Mouse (Mus musculus): ENCODE results near the gene Flnb. TPM values are rescaled to one million over a fixed set of nuclear protein-coding genes. Genes with fewer than 3 reads are reported as not detected.

Gene Flnb
- polyA plus RNA-seq, 1 experiment from 2014 or later, result 7.2 TPM

DNA sequence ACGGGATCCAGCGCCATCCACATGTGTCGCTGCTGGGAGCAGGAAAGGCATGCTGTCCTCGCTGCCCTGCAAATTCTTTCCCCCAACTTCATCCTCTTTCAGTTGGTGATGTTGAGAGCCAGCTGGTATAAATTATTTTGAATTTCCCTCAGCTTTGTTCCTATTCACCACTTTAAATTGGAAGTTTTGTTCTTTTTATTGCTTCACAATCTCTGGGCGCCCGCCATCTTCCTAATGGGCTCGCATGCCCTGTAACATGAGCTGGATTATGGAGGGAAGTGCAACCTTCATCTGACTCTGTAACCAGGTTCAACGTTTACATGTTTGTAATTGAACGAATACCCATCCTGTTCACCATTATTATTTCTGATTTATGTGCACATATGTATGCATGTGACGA lies 38.6 kb downstream of the Flnb start:
- no peaks in the 10 kb centered on the region for H3K9me3 ChIP-seq (ENCODE audit: control insufficient read depth)
- 91% methylated on average over 10 of the region's 10 CpGs for WGBS
- H3K27me3 ChIP-seq (replicated peaks; ENCODE audit: control insufficient read depth, insufficient read depth, low read length), result no peaks in the 10 kb centered on the region
- H3K9ac ChIP-seq (ENCODE audit: low read depth, low read length), result no peak overlapping the region
- no peak for TF ChIP-seq CTCF (IDR thresholded peaks at IDR 0.05; ENCODE audit: low read depth)
- peaks cover 11% of the 10 kb centered on the region; the same call in 1 of the 2 replicates for H3K4me1 ChIP-seq (replicated peaks; ENCODE audit: control insufficient read depth, insufficient read depth, low read length)
- no peak overlapping the region for H3K27ac ChIP-seq (ENCODE audit: low read depth, low read length)
- H3K4me2 ChIP-seq (replicated peaks; ENCODE audit: low read depth), result no peak overlapping the region
- H3K36me3 ChIP-seq (ENCODE audit: control insufficient read depth, insufficient read depth), result no peaks in the 10 kb centered on the region; the same call in 1 of the 2 replicates
- ATAC-seq, result no peak
- no peak overlapping the region for H3K4me3 ChIP-seq (ENCODE audit: low read depth, low read length)

GRCm38 (mm10) chr14:7857835-7858234 lies 40.1 kb downstream of the Flnb start:
- H3K4me3 ChIP-seq (ENCODE audit: low read depth, low read length), result no peak overlapping the region
- no peaks in the 10 kb centered on the region for H3K27me3 ChIP-seq (replicated peaks; ENCODE audit: control insufficient read depth, insufficient read depth, low read length)
- H3K4me1 ChIP-seq (replicated peaks; ENCODE audit: control insufficient read depth, insufficient read depth, low read length), result peaks cover 5% of the 10 kb centered on the region; the same call in 1 of the 2 replicates
- 82% methylated on average over 3 of the region's 3 CpGs for WGBS
- TF ChIP-seq CTCF (IDR thresholded peaks at IDR 0.05; ENCODE audit: low read depth), result no peak
- no peak overlapping the region for H3K9ac ChIP-seq (ENCODE audit: low read depth, low read length)
- H3K27ac ChIP-seq (ENCODE audit: low read depth, low read length), result no peak overlapping the region
- ATAC-seq, result no peak
- H3K4me2 ChIP-seq (replicated peaks; ENCODE audit: low read depth), result no peak overlapping the region
- no peaks in the 10 kb centered on the region; the same call in 1 of the 2 replicates for H3K36me3 ChIP-seq (ENCODE audit: control insufficient read depth, insufficient read depth)
- H3K9me3 ChIP-seq (ENCODE audit: control insufficient read depth), result no peaks in the 10 kb centered on the region

GRCm38 (mm10) chr14:7858430-7858829 lies 40.7 kb downstream of the Flnb start:
- Histone ChIP-seq H3K27me3 (replicated peaks; ENCODE audit: control insufficient read depth, insufficient read depth, low read length) (no peaks in the 10 kb centered on the region), H3K36me3 (ENCODE audit: control insufficient read depth, insufficient read depth) (no peaks in the 10 kb centered on the region; the same call in 1 of the 2 replicates), H3K4me3 (ENCODE audit: low read depth, low read length) (no peak overlapping the region), H3K4me1 (replicated peaks; ENCODE audit: control insufficient read depth, insufficient read depth, low read length) (peaks cover 4% of the 10 kb centered on the region), H3K9me3 (ENCODE audit: control insufficient read depth) (no peaks in the 10 kb centered on the region), H3K9ac (ENCODE audit: low read depth, low read length) (no peak overlapping the region), H3K27ac (ENCODE audit: low read depth, low read length) (no peak overlapping the region), H3K4me2 (replicated peaks; ENCODE audit: low read depth) (no peak overlapping the region)
- no peak for TF ChIP-seq CTCF (IDR thresholded peaks at IDR 0.05; ENCODE audit: low read depth)
- no peak for ATAC-seq
- 52% methylated on average over 4 of the region's 4 CpGs for WGBS

DNA sequence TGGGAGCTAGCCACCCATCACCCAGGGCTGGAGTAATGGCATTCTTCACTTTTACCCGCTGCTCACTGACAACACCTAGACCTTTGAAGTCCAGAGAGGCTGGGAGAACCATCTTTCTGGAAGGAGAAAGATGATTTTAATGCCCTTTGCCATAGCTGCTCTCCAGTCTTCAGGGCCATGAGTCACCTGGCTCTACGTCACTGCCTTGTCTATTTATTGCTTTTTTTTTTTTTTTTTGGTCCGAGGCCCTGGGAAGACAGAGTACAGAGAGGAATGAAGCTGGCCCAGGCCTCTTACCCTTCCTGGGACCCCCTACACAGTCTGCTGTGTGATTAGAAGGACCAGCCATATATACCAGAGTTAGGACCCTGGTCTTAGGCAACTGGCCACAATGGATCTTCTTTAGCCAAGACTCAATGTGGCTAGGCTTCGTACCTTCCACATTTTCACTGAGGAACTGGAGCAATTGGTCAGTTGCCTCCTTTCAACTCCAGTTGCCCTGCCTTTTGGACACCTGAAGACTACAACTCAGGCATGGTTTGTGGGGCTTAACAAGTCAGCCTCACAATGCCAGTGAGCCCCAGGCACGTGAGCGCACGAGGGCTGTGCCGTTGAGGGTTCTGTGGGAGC lies 42.9 kb downstream of the Flnb start:
- Histone ChIP-seq H3K4me3 (ENCODE audit: low read depth, low read length) (no peak overlapping the region), H3K4me1 (replicated peaks; ENCODE audit: control insufficient read depth, insufficient read depth, low read length) (peaks cover 2% of the 10 kb centered on the region; the same call in 1 of the 2 replicates), H3K4me2 (replicated peaks; ENCODE audit: low read depth) (no peak overlapping the region), H3K27me3 (replicated peaks; ENCODE audit: control insufficient read depth, insufficient read depth, low read length) (no peaks in the 10 kb centered on the region), H3K9me3 (ENCODE audit: control insufficient read depth) (no peaks in the 10 kb centered on the region), H3K9ac (ENCODE audit: low read depth, low read length) (no peak overlapping the region), H3K36me3 (ENCODE audit: control insufficient read depth, insufficient read depth) (no peaks in the 10 kb centered on the region; the same call in 1 of the 2 replicates), H3K27ac (ENCODE audit: low read depth, low read length) (no peak overlapping the region)
- ATAC-seq, result no peak
- no peak for TF ChIP-seq CTCF (IDR thresholded peaks at IDR 0.05; ENCODE audit: low read depth)
- WGBS, result 84% methylated on average over 8 of the region's 8 CpGs

GRCm38 (mm10) chr14:7861275-7861674 lies 43.5 kb downstream of the Flnb start:
- Histone ChIP-seq H3K27ac (ENCODE audit: low read depth, low read length) (no peak overlapping the region), H3K9me3 (ENCODE audit: control insufficient read depth) (no peaks in the 10 kb centered on the region), H3K36me3 (ENCODE audit: control insufficient read depth, insufficient read depth) (no peaks in the 10 kb centered on the region; the same call in 1 of the 2 replicates), H3K4me2 (replicated peaks; ENCODE audit: low read depth) (no peak overlapping the region), H3K27me3 (replicated peaks; ENCODE audit: control insufficient read depth, insufficient read depth, low read length) (no peaks in the 10 kb centered on the region), H3K9ac (ENCODE audit: low read depth, low read length) (no peak overlapping the region), H3K4me3 (ENCODE audit: low read depth, low read length) (no peak overlapping the region), H3K4me1 (replicated peaks; ENCODE audit: control insufficient read depth, insufficient read depth, low read length) (peaks cover 2% of the 10 kb centered on the region; the same call in 1 of the 2 replicates)
- no peak for ATAC-seq
- no peak for TF ChIP-seq CTCF (IDR thresholded peaks at IDR 0.05; ENCODE audit: low read depth)
- 81% methylated on average over 1 of the region's 1 CpGs for WGBS

GRCm38 (mm10) chr14:7862226-7862625 lies 44.5 kb downstream of the Flnb start:
- Histone ChIP-seq H3K9ac (ENCODE audit: low read depth, low read length) (no peak overlapping the region), H3K27me3 (replicated peaks; ENCODE audit: control insufficient read depth, insufficient read depth, low read length) (no peaks in the 10 kb centered on the region), H3K27ac (ENCODE audit: low read depth, low read length) (no peak overlapping the region), H3K4me2 (replicated peaks; ENCODE audit: low read depth) (no peak overlapping the region), H3K4me3 (ENCODE audit: low read depth, low read length) (no peak overlapping the region), H3K4me1 (replicated peaks; ENCODE audit: control insufficient read depth, insufficient read depth, low read length) (peaks cover 2% of the 10 kb centered on the region; the same call in 1 of the 2 replicates), H3K9me3 (ENCODE audit: control insufficient read depth) (no peaks in the 10 kb centered on the region), H3K36me3 (ENCODE audit: control insufficient read depth, insufficient read depth) (no peaks in the 10 kb centered on the region; the same call in 1 of the 2 replicates)
- no peak for ATAC-seq
- TF ChIP-seq CTCF (IDR thresholded peaks at IDR 0.05; ENCODE audit: low read depth), result no peak
- 86% methylated on average over 2 of the region's 2 CpGs for WGBS

All from intestine, postnatal 0 days (tissue).